Mouse (Mus musculus): ENCODE measurements around the gene Scgb1b29. TPM values are rescaled to one million over a fixed set of nuclear protein-coding genes. Genes with fewer than 3 reads are reported as not detected.
"Not testable (repeated sequence)": the region's sequence is repeated elsewhere in the genome, so short reads cannot be mapped to it uniquely, and the experiment has no call there.

The Scgb1b29 gene
- not detected for total RNA-seq (2021)

- DNase-seq (ENCODE audit: low spot score); intact Hi-C loops (cut with DNase I): not testable (repeated sequence)
These were observed at the start of gene Scgb1b29 for GRCm38 (mm10) chr7:32441241-32441640. Scgb1b29 (plus strand) TSS chr7:32441541.

GRCm38 (mm10) chr7:32428636-32429035, 12.7 kb upstream of the Scgb1b29 start:
- DNase-seq (ENCODE audit: low spot score); intact Hi-C loops (cut with DNase I): not testable (repeated sequence)

Other genes with a start within 250 kb of the Scgb1b29 start
- gene Scgb2b11, start 230.4 kb upstream of the Scgb1b29 start, total RNA-seq (2021), result not detected
- gene Scgb1b11, start 218.7 kb upstream of the Scgb1b29 start, total RNA-seq (2021), result not detected
- gene Scgb2b12, start 114.3 kb upstream of the Scgb1b29 start, total RNA-seq (2021), result not detected
- not detected for gene Scgb1b12, start 107.4 kb upstream of the Scgb1b29 start, total RNA-seq (2021)

Data from heart, postnatal 25 days (tissue).